Mouse (Mus musculus): Measurements from ENCODE around the gene Polr1a.

DNA sequence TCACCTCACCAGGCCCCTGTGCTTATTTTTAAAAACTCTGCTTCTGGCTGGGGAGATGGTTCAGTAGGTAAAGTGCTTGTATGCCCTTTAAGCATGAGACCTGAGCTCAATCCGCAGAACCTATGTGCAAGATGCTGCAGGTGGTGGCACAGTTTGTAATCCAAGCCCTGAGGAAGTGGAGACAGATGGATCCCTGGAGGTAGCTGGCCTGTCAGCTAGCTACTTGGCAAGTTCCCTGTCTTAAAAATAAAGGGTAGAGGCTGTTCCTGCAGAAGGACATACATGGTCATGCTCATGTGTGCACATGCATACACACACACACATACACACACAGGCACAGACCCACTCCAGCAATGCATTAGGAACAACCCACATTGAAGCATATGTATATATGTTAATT, 88.4 kb downstream of the Polr1a start:
- TF ChIP-seq POLR2A (IDR thresholded peaks at IDR 0.05; ENCODE audit: insufficient read depth, low read depth, low read length) = no peak
- TF ChIP-seq CTCF (IDR thresholded peaks at IDR 0.05; ENCODE audit: insufficient read depth, low read depth, low read length) = no peak
